Mouse (Mus musculus): ENCODE results near the gene Hrh3. TPM values are rescaled to one million over a fixed set of nuclear protein-coding genes. Genes with fewer than 3 reads are reported as not detected.

Hrh3 gene
- total and polyA plus RNA-seq, 3 experiments, result 0.06 to 0.21 TPM; not detected in 1

DNA sequence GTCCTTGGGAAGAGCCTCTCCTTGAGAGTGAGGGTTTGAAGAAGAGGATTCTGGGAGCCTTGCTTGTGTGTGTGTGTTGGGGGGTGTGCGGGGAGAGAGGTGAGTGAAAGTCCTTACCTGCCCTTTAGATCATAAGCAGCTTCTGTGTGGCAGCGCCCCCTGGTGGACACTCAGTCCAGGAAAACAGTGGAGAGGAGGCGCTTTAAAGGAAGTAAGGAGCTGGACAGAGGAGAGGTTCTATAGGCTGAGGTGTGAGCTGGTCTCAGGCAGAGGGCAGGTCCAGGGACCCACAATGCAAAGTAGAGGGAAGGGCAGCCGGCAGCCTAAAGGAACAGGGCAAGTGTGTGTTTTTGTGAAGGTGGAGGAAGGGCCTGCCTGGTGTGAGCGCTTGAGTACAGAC lies 53.3 kb downstream of the Hrh3 start:
- Histone ChIP-seq H3K36me3 (ENCODE audit: control insufficient read depth, insufficient read depth, low read length) (no peaks in the 10 kb centered on the region), H3K79me2 (replicated peaks; ENCODE audit: control insufficient read depth, insufficient read depth, low read length) (0 out of 2 replicates have a peak, but pooled peaks cover 2% of the 10 kb centered on the region), H3K4me3 (no peak overlapping the region), H3K4me1 (ENCODE audit: control insufficient read depth, insufficient read depth, low read length) (no peaks in the 10 kb centered on the region), H3K27me3 (ENCODE audit: control insufficient read depth, insufficient read depth, low read length) (no peaks in the 10 kb centered on the region), H3K27ac (no peak overlapping the region), H3K9ac (ENCODE audit: low read depth, low read length) (no peak overlapping the region)
- no peak for TF ChIP-seq POLR2A (IDR thresholded peaks at IDR 0.05; ENCODE audit: insufficient read depth, low read depth, low read length)
- peak; percentile 10; the same call in 1 of the 2 replicates for TF ChIP-seq EP300 (IDR thresholded peaks at IDR 0.05; ENCODE audit: insufficient read depth, low read depth, low read length)
- peak; percentile 88 for TF ChIP-seq CTCF (IDR thresholded peaks at IDR 0.05)
- peak; percentile 72 to 87 for DNase-seq
- intact Hi-C loops (cut with DNase I), result loop anchor here (1.0 kb wide), 1 partner anchor 134 kb away; no protein-coding TSS in a partner anchor
- WGBS, result 29% methylated on average over 5 of the region's 5 CpGs

Other genes with a start within 250 kb of the Hrh3 start
- gene Taf4, start 127.8 kb downstream of the Hrh3 start, total RNA-seq (2021), result 10 to 100 TPM; 16.4 to 20.5 TPM
- 7.4 and 8.6 TPM in 2 replicates for gene Taf4, start 127.8 kb downstream of the Hrh3 start, polyA plus RNA-seq (2012; rRNA removed)
- gene Lsm14b, start 79.5 kb downstream of the Hrh3 start, total RNA-seq (2021), result 10 to 100 TPM; 60.1 to 71.4 TPM
- 41.2 and 47.6 TPM in 2 replicates for gene Lsm14b, start 79.5 kb downstream of the Hrh3 start, polyA plus RNA-seq (2012; rRNA removed)
- gene Psma7, start 62.1 kb downstream of the Hrh3 start, total RNA-seq (2021), result 100 to 1,000 TPM; 140 to 162 TPM
- gene Psma7, start 62.1 kb downstream of the Hrh3 start, polyA plus RNA-seq (2012; rRNA removed), result 134 and 139 TPM in 2 replicates
- 1 to 10 TPM; 1.9 to 2.0 TPM for gene Ss18l1, start 62.0 kb downstream of the Hrh3 start, total RNA-seq (2021)
- 3.8 and 5.2 TPM in 2 replicates for gene Ss18l1, start 62.0 kb downstream of the Hrh3 start, polyA plus RNA-seq (2012; rRNA removed)
- gene Mtg2, start 33.9 kb downstream of the Hrh3 start, total RNA-seq (2021), result 10 to 100 TPM; 27.1 to 30.8 TPM
- 23.2 and 32.0 TPM in 2 replicates for gene Mtg2, start 33.9 kb downstream of the Hrh3 start, polyA plus RNA-seq (2012; rRNA removed)
- 10 to 100 TPM; 31.8 to 36.4 TPM for gene Osbpl2, start 14.8 kb upstream of the Hrh3 start, total RNA-seq (2021)
- gene Osbpl2, start 14.8 kb upstream of the Hrh3 start, polyA plus RNA-seq (2012; rRNA removed), result 27.6 and 38.5 TPM in 2 replicates
- gene Adrm1, start 67.0 kb upstream of the Hrh3 start, total RNA-seq (2021), result 10 to 100 TPM; 79.2 to 89.0 TPM
- gene Adrm1, start 67.0 kb upstream of the Hrh3 start, polyA plus RNA-seq (2012; rRNA removed), result 56.6 and 76.0 TPM in 2 replicates
- 100 to 1,000 TPM in 1 of 2 experiments, 10 to 100 TPM in 1; 66.3 to 104 TPM for gene Lama5, start 121.4 kb upstream of the Hrh3 start, total RNA-seq (2021)
- gene Lama5, start 121.4 kb upstream of the Hrh3 start, polyA plus RNA-seq (2012; rRNA removed), result 83.6 and 109 TPM in 2 replicates
- 100 to 1,000 TPM; 506 to 570 TPM for gene Rps21, start 152.9 kb upstream of the Hrh3 start, total RNA-seq (2021)
- gene Rps21, start 152.9 kb upstream of the Hrh3 start, polyA plus RNA-seq (2012; rRNA removed), result 991 and 1,183 TPM in 2 replicates
- gene Cables2, start 169.0 kb upstream of the Hrh3 start, total RNA-seq (2021), result 10 to 100 TPM; 11.2 to 14.3 TPM
- gene Cables2, start 169.0 kb upstream of the Hrh3 start, polyA plus RNA-seq (2012; rRNA removed), result 17.6 and 26.7 TPM in 2 replicates
- gene Rbbp8nl, start 185.4 kb upstream of the Hrh3 start, total RNA-seq (2021), result not detected
- not detected in 2 replicates for gene Rbbp8nl, start 185.4 kb upstream of the Hrh3 start, polyA plus RNA-seq (2012; rRNA removed)
- gene Gata5, start 230.2 kb upstream of the Hrh3 start, total RNA-seq (2021), result under 1 TPM; 0.63 to 0.89 TPM
- 1.1 TPM in 2 replicates for gene Gata5, start 230.2 kb upstream of the Hrh3 start, polyA plus RNA-seq (2012; rRNA removed)

Measured in heart, adult 2 months (tissue).